Mouse (Mus musculus) A20 (cell line): ENCODE results near the gene Aifm3.
"Not testable (repeated sequence)": the region's sequence is repeated elsewhere in the genome, so short reads cannot be mapped to it uniquely, and the experiment has no call there.

Experiments
- DNase-seq: peaks from one replicate; pipeline ENCODE4 v3.0.0-alpha.2; 2011; ENCODE audit warnings: low read depth, low spot score

Gene Aifm3

GRCm38 (mm10) chr16:17553910-17554685 is 64.7 kb downstream of the Aifm3 start:
- peak; percentile 85 for DNase-seq

- not testable (repeated sequence) for DNase-seq
Measured at GRCm38 (mm10) chr16:17554702-17555101, 65.3 kb downstream of the Aifm3 start.

DNA sequence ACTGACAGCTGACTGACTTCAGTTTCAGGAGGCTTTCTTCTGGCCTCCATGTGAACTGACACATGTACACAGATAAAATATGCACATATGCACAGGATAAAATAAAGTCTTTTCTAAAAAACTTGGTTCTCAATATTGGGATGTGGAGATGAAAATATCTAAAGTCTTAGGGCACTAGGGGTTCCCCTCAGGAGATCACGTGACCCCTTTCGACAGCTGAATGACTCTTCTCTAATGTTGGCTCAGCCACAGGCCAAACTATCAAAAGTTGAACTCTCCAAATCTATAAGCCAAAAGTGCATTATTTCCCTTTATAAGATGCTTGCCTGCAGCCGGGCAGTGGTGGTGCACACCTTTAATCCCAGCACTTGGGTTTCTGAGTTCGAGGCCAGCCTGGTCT is 66.8 kb downstream of the Aifm3 start:
- DNase-seq, result no peak

- no peak for DNase-seq
Measured at GRCm38 (mm10) chr16:17556907-17557306, 67.5 kb downstream of the Aifm3 start.
